Mouse (Mus musculus): ENCODE measurements around the gene Klf12. TPM values are rescaled to one million over a fixed set of nuclear protein-coding genes. Genes with fewer than 3 reads are reported as not detected.

The Klf12 gene
- total RNA-seq, 2 experiments from 2014 or later = 15.3 to 19.9 TPM

DNA sequence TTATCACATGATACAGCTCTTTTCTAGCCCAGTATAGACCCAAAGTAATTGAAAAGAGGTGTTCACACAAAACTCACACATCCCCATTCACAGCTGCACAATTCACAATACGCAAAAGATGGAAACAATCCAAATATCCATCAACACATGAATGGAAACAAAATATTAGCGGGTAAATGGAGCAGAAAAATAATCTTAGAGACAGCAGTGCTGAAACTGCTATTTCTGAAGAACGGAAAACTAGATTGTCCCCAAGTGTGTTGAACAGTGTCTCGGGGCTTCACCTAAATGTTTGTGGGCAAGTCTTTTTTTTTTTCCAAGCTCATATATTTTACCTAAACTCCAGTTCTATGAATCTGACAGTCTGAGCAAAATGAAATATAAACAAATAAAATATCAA, 44.6 kb downstream of the Klf12 start:
- intact Hi-C loops (cut with DNase I) = no loop called here
- no peak for DNase-seq

DNA sequence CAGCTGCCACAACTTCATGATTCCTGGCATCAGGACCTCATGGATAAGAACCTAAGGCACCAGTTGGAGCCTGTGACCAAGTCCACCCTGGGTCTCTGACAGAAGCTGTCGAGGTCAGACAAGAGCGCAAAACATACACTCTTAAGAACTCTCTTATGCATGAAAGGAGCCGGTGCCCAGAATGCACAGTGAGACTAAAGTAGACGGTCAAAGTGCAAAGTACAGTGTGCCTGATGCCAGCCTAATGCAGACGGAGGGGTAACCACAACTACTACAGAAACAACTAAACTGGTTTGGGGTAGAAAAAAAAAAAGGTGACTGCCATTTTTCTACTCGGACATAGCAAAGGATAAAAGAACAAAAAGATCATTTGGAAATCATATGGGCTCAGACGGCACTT, 47.7 kb downstream of the Klf12 start:
- intact Hi-C loops (cut with DNase I) = no loop called here
- DNase-seq = no peak

DNA sequence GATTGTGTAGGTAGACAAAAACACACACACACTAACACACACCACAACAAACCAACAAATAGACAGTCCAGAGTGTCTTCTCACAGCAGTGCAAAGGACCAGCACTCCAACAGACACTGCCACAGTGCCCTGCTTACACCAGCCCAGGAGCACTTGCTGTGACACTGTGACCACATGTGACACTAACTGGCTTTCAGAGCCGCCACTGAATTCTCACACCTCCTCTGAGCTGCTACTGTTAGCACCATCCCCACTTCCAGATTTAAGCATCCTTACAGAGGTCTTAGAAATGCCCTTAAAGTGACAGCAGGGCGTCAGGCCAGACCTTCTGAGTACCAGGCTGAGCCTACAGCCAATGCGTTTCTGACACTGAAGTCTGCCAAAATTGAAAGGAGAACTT, 48.7 kb downstream of the Klf12 start:
- intact Hi-C loops (cut with DNase I) = loop anchor here (2.0 kb wide), 1 partner anchor 49 kb away; the partner anchor contains the start of gene Klf12
- peak in 1 of 2 experiments; percentile 19 for DNase-seq

DNA sequence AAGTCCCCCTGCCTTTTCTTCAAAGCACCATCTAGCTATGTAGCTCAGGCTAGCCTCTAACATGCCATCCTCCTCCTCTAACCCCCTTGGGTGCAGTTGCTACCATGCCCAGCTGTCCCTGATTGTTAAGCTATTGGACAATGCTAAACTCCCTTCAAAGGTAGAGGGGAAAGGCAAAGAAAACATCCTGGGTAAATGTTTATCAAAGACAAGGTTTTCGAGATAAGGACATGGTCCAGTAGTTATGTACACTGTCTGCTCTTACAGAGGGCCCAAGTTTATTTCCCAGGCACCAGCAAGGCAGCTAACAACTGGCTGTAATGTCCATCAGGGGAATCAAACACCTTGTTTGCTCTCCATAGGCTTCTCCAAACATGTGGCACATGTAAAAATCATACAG, 53.1 kb downstream of the Klf12 start:
- DNase-seq = no peak
- intact Hi-C loops (cut with DNase I) = no loop called here

DNA sequence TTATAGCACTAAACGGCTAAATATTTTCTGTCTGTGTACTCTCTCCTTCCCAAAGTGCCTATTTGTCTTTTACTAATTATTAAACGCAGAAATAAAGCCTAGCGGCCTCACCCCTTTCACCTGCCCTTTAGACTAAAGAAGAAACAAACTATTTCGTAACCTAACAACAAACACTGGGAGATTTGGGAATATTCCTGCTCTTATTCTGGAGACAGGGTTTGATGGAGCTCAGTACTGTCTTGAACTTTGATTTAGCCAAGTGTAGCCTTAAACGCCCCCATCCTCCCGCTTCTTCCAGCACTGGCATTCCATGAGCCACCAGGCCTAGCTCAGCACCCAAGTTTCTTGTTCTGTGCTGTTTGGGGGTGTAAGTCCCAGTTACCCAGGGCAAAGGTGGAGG, 56.4 kb downstream of the Klf12 start:
- no peak for DNase-seq
- intact Hi-C loops (cut with DNase I) = no loop called here

DNA sequence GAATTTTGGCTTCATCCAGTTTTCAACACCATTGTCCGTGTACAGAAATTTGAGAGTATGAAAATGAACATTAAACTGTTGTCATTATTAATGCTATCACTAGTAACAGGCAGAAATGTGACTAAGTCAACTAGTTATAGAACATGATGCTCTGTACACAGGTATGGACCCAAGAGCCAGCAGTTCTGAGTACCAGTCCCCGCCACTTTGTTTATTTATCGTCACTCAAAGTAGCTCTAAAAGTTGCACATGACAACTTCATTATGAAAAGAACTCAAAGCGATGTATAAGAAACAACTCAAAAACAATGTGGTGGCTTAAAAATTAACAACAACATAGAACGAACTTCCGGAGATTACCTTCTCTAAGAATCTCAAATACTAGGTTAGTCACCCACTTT, 56.8 kb downstream of the Klf12 start:
- no peak for DNase-seq
- intact Hi-C loops (cut with DNase I) = no loop called here

DNA sequence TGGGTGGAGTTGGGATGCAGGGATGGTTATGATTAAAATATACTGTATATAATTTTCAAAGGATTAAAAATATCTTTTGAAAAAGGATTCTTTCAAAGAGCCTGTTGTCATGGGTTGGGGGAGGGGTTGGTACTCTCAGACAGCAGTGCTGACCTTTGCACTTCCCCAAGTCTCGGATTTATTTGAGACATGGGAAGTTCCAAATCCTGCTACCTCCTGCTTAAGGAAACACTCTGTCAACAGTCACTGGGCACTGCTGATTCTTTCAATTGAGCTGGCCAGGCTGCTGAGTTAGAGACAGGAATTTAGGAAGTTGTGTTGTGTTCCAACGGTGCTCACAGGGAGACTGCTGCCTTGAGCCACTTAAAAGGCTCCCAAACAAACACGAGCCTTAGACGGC, 60.3 kb downstream of the Klf12 start:
- intact Hi-C loops (cut with DNase I) = no loop called here
- DNase-seq = peak in 1 of 2 experiments; percentile 21

DNA sequence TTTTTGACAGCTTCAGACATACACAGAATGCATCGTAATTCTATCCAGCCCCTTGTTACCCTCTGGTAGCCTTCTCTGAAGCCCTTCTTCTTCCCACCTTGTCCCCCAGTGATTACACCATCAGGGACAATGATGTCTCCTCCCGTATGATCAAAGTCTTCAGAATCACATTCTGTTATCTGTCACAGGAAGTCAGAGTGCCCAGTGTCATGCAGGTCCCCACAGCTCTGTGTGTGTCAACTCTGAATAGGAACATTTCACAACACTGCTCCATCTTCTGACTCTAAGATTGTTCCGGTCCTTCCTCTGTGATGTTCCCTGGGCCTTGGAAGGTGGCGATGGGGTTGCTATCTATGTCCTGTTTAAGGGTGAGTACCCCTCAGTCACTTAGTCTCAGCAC, 62.2 kb downstream of the Klf12 start:
- DNase-seq = no peak
- intact Hi-C loops (cut with DNase I) = no loop called here

DNA sequence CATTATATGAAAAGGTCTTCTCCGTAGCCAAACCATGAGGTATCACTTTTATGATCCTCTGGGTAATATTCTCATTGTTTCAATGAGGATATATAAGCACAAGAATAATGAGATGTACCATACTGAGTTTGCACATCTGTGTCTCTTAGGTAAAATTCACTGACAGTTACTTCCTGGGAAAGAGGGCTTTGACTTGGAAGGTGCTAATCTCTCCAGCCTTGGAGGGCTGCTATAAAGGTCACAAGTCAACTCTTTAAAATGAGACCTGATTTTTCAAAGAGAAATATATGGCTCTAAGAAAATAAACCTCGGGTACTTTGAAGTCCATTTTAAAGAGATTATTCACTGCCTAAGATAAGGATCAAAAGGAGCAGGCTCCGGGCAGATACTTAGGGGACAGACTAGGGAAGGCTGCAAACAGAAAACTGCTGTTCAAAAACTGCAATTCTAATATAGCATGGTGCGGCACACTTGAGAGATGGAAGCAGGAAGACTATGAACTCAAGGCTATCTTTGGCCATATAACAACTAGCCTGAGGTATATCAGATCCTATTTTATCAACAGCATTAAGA, 69.2 kb downstream of the Klf12 start:
- no peak for DNase-seq
- intact Hi-C loops (cut with DNase I) = no loop called here

DNA sequence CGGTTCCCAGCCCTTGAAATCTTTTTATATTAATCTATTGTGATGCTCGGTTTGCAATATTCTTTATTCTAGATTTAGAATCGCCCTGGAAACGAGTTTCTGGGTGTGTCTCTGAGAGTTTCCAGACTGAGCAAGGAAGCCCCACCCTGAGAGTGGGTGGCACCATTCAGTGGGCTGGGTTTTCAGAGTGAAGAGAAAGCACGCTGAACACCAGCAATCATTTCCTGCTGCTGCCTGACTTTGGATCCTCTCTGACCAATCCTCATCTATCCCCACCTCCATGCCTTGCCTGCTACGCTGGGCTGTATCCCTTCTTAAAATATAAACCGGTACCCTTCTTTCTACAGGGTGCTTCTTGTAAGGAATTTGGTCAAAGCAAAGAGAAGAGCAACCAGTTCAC, 71.4 kb downstream of the Klf12 start:
- DNase-seq = peak; percentile 42 to 50
- intact Hi-C loops (cut with DNase I) = loop anchor here (2.0 kb wide), 1 partner anchor 74 kb away; no protein-coding TSS in a partner anchor

DNA sequence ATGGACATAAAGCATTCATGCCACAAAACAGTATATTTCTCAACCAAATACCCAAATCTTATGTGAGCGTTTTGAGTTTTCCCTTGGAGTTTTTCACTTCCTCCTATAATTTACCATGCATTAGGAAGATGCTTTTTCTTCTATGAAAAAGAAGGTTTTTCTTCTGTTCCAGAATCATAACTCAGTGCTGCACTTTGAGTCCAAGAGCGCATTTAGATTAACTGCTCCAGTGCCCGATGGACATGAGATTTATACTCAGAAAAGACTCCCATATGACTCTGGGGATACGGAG, 72.7 kb downstream of the Klf12 start:
- intact Hi-C loops (cut with DNase I) = loop anchor here (2.0 kb wide), 1 partner anchor 75 kb away; no protein-coding TSS in a partner anchor

DNA sequence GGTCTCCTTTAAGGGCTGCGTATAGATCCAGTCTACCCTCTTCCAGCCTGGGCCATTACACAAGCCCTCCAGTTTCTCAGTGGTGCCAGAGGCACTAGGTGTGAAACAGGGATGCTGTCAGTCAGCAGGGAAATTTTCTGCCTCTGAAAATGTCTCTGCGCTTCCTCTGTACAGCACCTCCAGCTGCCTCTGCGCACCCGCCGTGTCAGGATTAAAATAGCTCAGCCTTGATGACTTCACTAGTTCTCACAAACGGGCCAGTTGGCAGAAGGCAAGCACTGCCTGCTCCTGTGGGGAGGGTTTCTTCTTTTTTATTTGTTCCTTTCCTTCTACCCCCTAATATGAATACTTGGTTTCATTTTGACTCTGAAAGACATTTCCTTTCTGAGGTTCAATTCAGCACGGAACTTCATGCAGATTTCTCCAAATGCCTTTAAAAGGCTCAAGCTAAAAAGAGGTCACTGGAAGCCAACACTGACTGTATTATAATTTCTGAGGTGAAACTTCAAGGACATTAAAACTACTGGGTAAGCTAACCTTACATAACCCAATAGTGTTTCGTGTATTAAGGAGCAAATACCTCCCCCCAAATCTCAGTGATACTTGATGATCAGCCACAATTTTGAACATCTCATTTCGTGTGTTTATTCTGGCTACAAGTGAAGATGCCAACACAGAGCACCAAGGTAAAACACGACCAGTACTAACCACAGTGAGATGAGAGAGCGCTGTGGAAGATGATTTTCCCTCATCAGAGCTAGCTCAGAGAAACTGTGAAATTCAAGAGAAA, 73.2 kb downstream of the Klf12 start:
- intact Hi-C loops (cut with DNase I) = no loop called here
- DNase-seq = peak; percentile 62 to 66

More for the DNA sequence above, 72.7 kb downstream of the Klf12 start:
- no peak for DNase-seq

DNA sequence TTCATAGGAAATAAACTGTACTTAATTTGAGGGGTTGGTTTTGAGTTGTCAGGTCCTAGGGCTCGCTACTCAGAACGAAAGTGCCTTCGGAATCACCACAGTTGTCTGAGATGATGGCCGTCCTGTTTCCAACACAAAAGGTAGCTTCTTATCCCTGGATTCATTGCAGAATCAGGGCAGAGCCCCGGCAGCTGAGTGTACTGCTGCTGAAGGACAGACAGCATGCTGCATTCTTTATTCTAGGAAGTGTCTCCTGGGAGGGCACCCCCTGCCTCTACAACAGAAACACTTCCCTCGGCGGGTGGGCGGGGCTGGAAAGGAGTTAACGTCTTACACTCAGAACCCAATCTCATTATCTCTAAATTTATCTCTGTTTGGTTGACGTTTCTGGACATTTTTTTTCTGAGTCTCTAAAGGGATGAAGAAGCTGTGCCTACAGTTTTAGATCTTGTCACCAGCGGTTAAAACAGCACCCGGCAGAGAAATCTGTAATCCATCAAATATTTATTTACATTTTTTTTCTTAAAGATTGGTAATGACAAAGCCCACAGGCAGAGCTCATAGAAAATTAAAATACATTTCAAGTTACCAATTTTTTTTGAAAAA, 74.6 kb downstream of the Klf12 start:
- no peak for DNase-seq
- intact Hi-C loops (cut with DNase I) = no loop called here

DNA sequence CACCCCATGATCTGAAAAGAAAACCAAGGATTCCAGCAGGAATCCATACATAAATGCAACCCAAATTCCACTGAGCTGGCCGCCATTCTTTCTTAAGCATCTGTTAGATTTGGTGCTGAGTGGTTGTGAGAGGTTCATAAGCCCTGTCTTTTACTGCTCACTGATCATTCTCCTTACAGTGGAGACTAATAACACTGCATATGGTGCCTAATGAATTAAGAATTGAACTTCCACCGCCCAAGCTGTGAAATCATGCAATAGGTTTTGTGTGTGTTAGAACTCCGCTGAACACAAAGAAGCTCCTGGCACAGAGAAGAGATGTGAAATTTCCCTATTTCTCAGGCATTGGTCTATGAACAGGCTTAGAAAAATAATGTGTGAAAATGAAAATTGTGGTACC, 77.4 kb downstream of the Klf12 start:
- intact Hi-C loops (cut with DNase I) = no loop called here
- no peak for DNase-seq

DNA sequence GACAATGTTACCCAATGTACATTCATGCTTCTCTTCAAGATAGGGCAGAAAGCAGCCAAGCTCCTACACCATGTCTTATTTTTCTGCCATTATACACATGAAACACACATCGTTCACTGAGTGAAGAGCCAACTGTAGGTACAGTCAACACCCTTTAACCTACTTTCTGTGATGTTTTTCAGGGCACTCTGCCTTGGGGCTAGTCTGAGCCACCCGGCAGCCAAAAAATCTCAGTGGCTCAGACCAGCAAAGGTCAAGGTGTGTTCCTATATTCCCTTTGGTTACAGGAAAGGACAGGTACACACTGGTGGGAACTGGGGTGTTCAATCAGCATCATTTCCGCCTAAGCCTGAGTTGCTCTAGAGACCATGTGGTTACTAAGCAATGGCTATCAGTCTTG, 78.3 kb downstream of the Klf12 start:
- intact Hi-C loops (cut with DNase I) = no loop called here
- no peak for DNase-seq

DNA sequence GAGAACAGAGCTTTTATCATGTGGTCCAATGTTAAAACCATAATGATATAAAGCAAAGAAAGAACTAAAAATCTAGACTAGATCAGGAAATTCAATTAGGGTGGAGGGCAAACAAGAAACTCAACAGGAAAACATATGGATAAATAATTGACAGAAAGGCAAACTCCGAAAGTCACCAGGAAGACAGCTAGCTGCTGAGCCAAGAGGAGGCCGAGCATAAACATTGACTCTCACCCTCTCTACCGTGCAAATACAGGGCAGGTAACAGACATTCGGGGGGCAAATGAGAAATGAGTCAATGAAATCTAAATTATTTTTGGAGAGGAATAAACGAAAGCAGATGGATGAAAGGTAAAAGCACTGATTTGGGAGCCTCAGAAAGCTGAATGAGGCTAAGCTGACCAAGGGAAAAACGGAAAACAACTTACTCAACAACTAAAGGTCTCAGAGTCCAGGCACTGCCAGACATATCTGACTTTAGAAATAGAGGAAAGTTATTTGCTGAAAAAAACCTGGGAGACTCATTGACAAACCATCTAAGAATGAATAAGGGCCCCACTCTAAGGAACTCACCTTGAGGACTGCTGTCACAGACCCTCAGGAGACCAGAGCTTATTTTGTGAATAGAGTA, 84.3 kb downstream of the Klf12 start:
- intact Hi-C loops (cut with DNase I) = no loop called here
- DNase-seq = no peak

DNA sequence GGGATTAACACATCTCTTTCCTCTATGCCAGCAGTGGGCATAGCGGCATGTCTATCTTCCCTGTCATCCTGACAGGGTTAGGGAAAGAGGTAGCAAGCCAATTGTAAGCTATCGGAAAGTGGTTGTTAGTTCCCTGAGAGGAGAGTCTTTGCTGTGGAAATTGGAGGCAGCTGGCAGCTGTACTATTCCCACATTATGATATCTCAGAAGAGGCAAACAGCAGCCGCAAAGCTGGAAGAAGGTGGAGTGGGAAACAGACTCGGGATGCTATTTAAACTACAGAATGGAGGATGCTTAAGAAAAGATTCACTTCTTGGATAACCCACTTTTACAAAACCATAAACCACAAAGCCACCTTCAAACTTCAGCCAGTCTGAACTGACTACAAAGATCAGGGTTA, 85.8 kb downstream of the Klf12 start:
- intact Hi-C loops (cut with DNase I) = no loop called here
- DNase-seq = no peak

DNA sequence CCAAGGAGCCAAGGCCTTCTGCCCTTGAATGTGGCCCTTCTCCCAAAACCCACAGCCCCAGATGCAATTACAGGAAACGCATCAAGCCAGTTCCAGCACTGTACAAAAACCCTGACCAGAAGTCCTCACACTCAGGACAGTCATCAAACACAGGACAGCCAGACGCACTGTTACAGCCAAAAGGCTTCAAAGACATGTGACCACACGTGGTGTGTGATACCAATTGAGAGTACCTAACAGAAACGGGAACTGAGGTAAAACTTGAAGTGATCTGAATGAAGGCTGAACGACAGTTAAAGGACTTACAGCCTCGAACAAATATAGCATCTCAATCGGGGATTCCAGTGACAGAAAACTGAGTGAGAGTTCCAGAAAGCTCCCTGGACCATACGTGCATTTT, 87.3 kb downstream of the Klf12 start:
- DNase-seq = no peak
- intact Hi-C loops (cut with DNase I) = no loop called here

DNA sequence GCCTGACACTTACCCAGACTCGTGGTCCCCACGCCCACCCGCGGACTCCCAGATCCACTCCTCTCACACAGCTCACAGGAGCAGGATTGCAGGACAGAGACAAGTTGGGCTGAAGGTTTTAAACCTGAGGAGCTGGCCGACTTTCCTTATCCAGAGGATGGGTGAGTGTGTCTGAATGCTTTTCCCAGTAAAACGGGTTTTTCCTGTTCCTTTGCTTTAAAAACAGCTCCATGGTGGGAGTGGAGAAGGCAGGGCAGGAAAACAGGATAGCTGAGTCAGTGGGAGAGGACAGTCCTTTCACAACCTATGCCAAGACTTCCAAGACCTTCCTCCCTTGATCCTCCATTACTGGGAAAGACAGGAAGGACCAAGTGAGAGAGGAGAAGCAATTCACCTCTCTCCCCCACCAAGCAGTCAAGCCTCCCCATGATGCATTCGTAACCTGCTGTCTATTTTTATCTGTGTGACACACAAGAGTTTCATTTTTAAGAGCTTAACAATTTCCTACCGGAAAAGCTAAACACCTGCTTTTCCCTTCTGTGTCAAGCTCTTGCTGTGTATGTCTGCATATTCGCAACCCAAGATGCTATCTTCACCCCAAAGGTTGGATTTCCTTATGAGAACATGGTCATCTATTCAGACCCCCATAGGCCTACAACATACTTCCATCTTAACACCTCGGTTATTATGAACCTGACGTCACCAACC, 94.8 kb downstream of the Klf12 start:
- no peak for DNase-seq
- intact Hi-C loops (cut with DNase I) = no loop called here

DNA sequence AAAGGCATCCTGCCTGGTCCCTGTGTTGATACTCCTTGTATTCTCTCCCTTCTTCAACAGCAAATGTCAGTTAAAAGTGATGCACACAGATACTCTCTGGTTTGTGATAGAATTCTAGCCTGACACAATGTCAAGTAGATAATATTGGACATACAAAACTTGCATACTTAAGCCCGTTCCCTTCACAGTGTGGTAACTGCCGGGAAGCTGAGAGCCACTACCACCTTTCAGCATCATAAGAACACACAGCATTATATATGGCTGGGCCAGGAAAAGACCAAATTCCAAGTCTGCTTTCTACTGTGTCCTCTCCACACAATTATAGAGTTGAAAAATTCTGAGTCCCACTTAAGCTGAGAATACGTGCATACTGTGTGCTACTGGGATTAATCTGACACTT, 97.1 kb downstream of the Klf12 start:
- intact Hi-C loops (cut with DNase I) = no loop called here
- no peak for DNase-seq

DNA sequence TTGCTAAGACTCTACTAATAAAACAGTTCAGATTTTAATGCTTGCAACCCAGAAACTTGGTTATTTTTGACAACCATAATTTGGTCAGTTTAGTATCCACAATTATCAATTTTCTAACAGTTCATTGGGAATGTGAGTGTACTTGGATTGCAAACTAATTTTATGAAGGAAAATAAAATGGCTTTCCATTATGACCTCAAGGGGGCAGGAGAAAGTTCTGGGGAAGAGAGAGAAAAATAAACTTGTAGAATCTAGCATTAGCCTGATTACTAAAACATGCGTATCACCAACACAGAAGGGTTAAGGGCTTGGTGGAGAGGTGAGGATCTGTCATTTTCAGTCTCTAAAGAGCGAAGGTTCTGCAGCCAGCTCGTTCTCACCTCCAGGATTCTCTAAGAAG, 106.7 kb downstream of the Klf12 start:
- DNase-seq = no peak

More for the DNA sequence above, 106.7 kb downstream of the Klf12 start:
- intact Hi-C loops (cut with DNase I) = loop anchor here (5.0 kb wide), 1 partner anchor 105 kb away; the partner anchor contains the start of gene Klf12
